Mouse (Mus musculus): ENCODE results near the gene A930004D18Rik.
A peak's percentile ranks its signal among the peaks of the same experiment; 100 is the strongest.

A930004D18Rik gene

GRCm38 (mm10) chr2:18037491-18037890 is at the start of gene A930004D18Rik:
A930004D18Rik (minus strand) TSS chr2:18037737.
- DNase-seq, result no peak

GRCm38 (mm10) chr2:18080182-18080860 is 42.8 kb upstream of the A930004D18Rik start:
- no peak for DNase-seq

GRCm38 (mm10) chr2:18071947-18072346 is 34.4 kb upstream of the A930004D18Rik start:
- DNase-seq, result no peak

- no peak for DNase-seq
These were observed 30.7 kb upstream of the A930004D18Rik start for GRCm38 (mm10) chr2:18068071-18068796.

GRCm38 (mm10) chr2:18066436-18066835 is 28.9 kb upstream of the A930004D18Rik start:
- no peak for DNase-seq

GRCm38 (mm10) chr2:18065708-18066030 is 28.1 kb upstream of the A930004D18Rik start:
- DNase-seq, result no peak

- DNase-seq, result peak; percentile 70 to 76
These were observed 27.6 kb upstream of the A930004D18Rik start for GRCm38 (mm10) chr2:18064941-18065707.

- DNase-seq, result peak; percentile 91 to 93
These were observed 26.9 kb upstream of the A930004D18Rik start for GRCm38 (mm10) chr2:18064356-18064858.

- peak; percentile 64 to 68 for DNase-seq
These were observed 26.3 kb upstream of the A930004D18Rik start for GRCm38 (mm10) chr2:18063763-18064251.

- DNase-seq, result no peak
These were observed 22.9 kb upstream of the A930004D18Rik start for GRCm38 (mm10) chr2:18060396-18060795.

- no peak for DNase-seq
These were observed 22.4 kb upstream of the A930004D18Rik start for GRCm38 (mm10) chr2:18059891-18060290.

GRCm38 (mm10) chr2:18059063-18059462 is 21.5 kb upstream of the A930004D18Rik start:
- DNase-seq, result no peak

GRCm38 (mm10) chr2:18058146-18058708 is 20.7 kb upstream of the A930004D18Rik start:
- DNase-seq, result no peak

GRCm38 (mm10) chr2:18057336-18058145 is 20.0 kb upstream of the A930004D18Rik start:
- peak; percentile 75 to 76 for DNase-seq

- DNase-seq, result peak; percentile 89 to 91
These were observed 19.3 kb upstream of the A930004D18Rik start for GRCm38 (mm10) chr2:18056786-18057255.

- DNase-seq, result peak; percentile 91 to 92
These were observed 18.6 kb upstream of the A930004D18Rik start for GRCm38 (mm10) chr2:18055929-18056785.

- peak; percentile 40 to 42 for DNase-seq
These were observed 17.7 kb upstream of the A930004D18Rik start, which contains the start of gene Mllt10 for GRCm38 (mm10) chr2:18055016-18055928. Mllt10 (plus strand) TSS chr2:18055237.

- no peak for DNase-seq
These were observed 16.5 kb upstream of the A930004D18Rik start for GRCm38 (mm10) chr2:18053951-18054530.
